22 mouse cellular contexts compared by ENCODE assay signal in the genomic region with DNA sequence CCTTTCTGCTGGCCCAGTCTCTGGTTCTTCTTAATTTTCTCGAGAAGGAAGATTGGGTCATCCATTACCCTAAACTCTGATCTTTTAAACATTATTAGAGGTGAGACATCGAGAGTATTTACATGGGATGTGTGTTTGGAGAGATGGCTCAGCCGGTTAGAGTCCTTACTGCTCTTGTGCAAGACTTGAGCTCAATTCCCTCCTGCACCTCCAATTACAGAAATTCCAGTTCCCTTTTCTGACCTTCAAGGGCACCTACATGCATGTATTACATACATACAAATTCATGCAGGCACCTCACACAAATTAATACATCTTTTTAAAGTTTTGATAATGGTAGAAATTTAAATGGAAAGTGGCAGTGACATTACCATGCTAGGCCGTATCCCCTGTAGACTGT. TPM values are rescaled to one million over a fixed set of nuclear protein-coding genes. Genes with fewer than 3 reads are reported as not detected.
DNase-seq lines count a peak whose midpoint lies in the region; ATAC-seq lines count a peak whose summit lies in the region.
"Had no signal": no experiment of that assay in that cellular context is flagged by ENCODE, and none has a peak within 500 bp of the region (broad histone marks: within the 10 kb centered on the region; RNA-seq: fewer than 3 reads in every experiment).

No protein-coding gene starts in this region.

- H3K4me3 ChIP-seq in limb, embryonic 15.5 days = no peak overlapping the region
- no peak overlapping the region for H3K4me3 ChIP-seq in limb, embryonic 10.5 days
- H3K4me3 ChIP-seq: embryonic facial prominence, embryonic 13.5 days; embryonic facial prominence, embryonic 15.5 days; erythroblast, embryonic 14.5 days; forebrain, embryonic 10.5 days; forebrain, embryonic 12.5 days had no signal

- peaks cover 19% of the 10 kb centered on the region for H3K4me1 ChIP-seq in limb, embryonic 15.5 days
- H3K4me1 ChIP-seq in limb, embryonic 10.5 days = no peaks in the 10 kb centered on the region; the same call in 1 of the 2 replicates

- H3K9me3 ChIP-seq in limb, embryonic 15.5 days = no peaks in the 10 kb centered on the region
- no peaks in the 10 kb centered on the region for H3K9me3 ChIP-seq in limb, embryonic 10.5 days (replicated peaks)
- H3K9me3 ChIP-seq: embryonic facial prominence, embryonic 13.5 days; embryonic facial prominence, embryonic 15.5 days; forebrain, embryonic 10.5 days; forebrain, embryonic 12.5 days had no signal

- H3K36me3 ChIP-seq in limb, embryonic 15.5 days = peaks cover 6% of the 10 kb centered on the region; the same call in 1 of the 2 replicates
- H3K36me3 ChIP-seq in limb, embryonic 10.5 days = no peaks in the 10 kb centered on the region
- H3K36me3 ChIP-seq: embryonic facial prominence, embryonic 15.5 days; forebrain, embryonic 10.5 days; forebrain, embryonic 12.5 days had no signal

- no peaks in the 10 kb centered on the region for H3K27me3 ChIP-seq in limb, embryonic 15.5 days
- no peaks in the 10 kb centered on the region for H3K27me3 ChIP-seq in limb, embryonic 10.5 days (ENCODE audit: low read depth, poor library complexity, severe bottlenecking)
- H3K27me3 ChIP-seq: embryonic facial prominence, embryonic 13.5 days; embryonic facial prominence, embryonic 15.5 days; forebrain, embryonic 12.5 days had no signal

- H3K4me2 ChIP-seq in limb, embryonic 15.5 days = no peak overlapping the region
- H3K4me2 ChIP-seq: embryonic facial prominence, embryonic 13.5 days; embryonic facial prominence, embryonic 15.5 days; forebrain, embryonic 12.5 days had no signal

- DNase-seq in limb, embryonic 10.5 days (ENCODE audit: low spot score) = no peak
- DNase-seq in kidney, postnatal 4 days = no peak
- DNase-seq in right cerebral cortex, postnatal 25 days = no peak
- DNase-seq: adrenal gland, adult 2 months; adrenal gland, postnatal 10 days; adrenal gland, postnatal 25 days; cerebellum, adult 11 months; cerebellum, adult 18-20 months; cerebellum, adult 8-10 months; cerebellum, adult 9-11 months; cerebellum, postnatal 14 days; cerebellum, postnatal 36 days; embryo, embryonic 11 days had no signal

- no peak overlapping the region for H3K9ac ChIP-seq in limb, embryonic 15.5 days
- H3K9ac ChIP-seq: embryonic facial prominence, embryonic 13.5 days; embryonic facial prominence, embryonic 15.5 days; forebrain, embryonic 12.5 days had no signal

- no peak for ATAC-seq in limb, embryonic 15.5 days (ENCODE audit: insufficient number of reproducible peaks, low FRiP score, low TSS enrichment, low read depth)
- peak; percentile 84 for ATAC-seq in granulocyte monocyte progenitor cell, adult 5-6 weeks (replicated peaks; ENCODE audit: poor library complexity, severe bottlenecking)
- ATAC-seq in megakaryocyte, adult 5-6 weeks (ENCODE audit: poor library complexity, severe bottlenecking) = peak; percentile 48
- ATAC-seq: forebrain, embryonic 14.5 days had no signal

- 86% methylated on average over 4 of the region's 4 CpGs for WGBS in limb, embryonic 15.5 days
- 89% methylated on average over 4 of the region's 4 CpGs for WGBS in limb, embryonic 10.5 days

- peak overlapping the region; percentile 57; the same call in 1 of the 2 replicates for H3K27ac ChIP-seq in limb, embryonic 15.5 days
- no peak overlapping the region for H3K27ac ChIP-seq in limb, embryonic 10.5 days
- H3K27ac ChIP-seq: embryonic facial prominence, embryonic 13.5 days; embryonic facial prominence, embryonic 15.5 days; forebrain, embryonic 10.5 days; forebrain, embryonic 12.5 days had no signal

RNA-seq across cellular contexts. Expression of a gene that starts 22.5 kb away (rescaled TPM):
- polyA plus RNA-seq in limb, embryonic 15.5 days (2015; fragmentation: Nextera tagmentation; extraction: Ambion mirVana) = 117 and 118 TPM in 2 replicates
- 58.9 and 73.1 TPM in 2 replicates for polyA plus RNA-seq in limb, embryonic 10.5 days (2016; fragmentation: Nextera tagmentation; extraction: Ambion mirVana)
- total RNA-seq in granulocyte monocyte progenitor cell, adult 5-6 weeks (2014; fragmentation: Nextera tagmentation) = 30.9 and 53.5 TPM in 2 replicates
- total RNA-seq in granulocyte monocyte progenitor cell, adult 5-6 weeks (2017) = 43.8 and 45.1 TPM in 2 replicates
- total RNA-seq in megakaryocyte, adult 5-6 weeks (2015) = 33.2 and 37.4 TPM in 2 replicates
- 33.5 and 43.9 TPM in 2 replicates for total RNA-seq in megakaryocyte, adult 5-6 weeks (2017)
